Mouse (Mus musculus) liver, postnatal 0 days (tissue): ENCODE data around the gene Lgr6. TPM values are rescaled to one million over a fixed set of nuclear protein-coding genes. Genes with fewer than 3 reads are reported as not detected.

Source experiments
- ATAC-seq: fragments of 200-750 bp; cut with Nextera tagmentation; 2 replicates; pipeline ENCODE4 v1.8.0; 2017; ENCODE audit warnings: mild to moderate bottlenecking, moderate library complexity
- DNase-seq: peaks from one replicate; pipeline ENCODE4 v3.0.0-alpha.2; 2016
- H3K27ac ChIP-seq: fragments of 300-500 bp; sonication (generic); 2 replicates; pipeline ENCODE4 v1.5.1; 2014; ENCODE audit warnings: antibody characterized with exemption, moderate library complexity, mild to moderate bottlenecking, low read depth
- H3K27me3 ChIP-seq: fragments of 300-500 bp; sonication (generic); 2 replicates; pipeline ENCODE4 v1.6.1; 2014; ENCODE audit warnings: low read length, control low read depth, mixed read lengths; ENCODE audit not compliant: insufficient read depth
- H3K36me3 ChIP-seq: fragments of 300-500 bp; sonication (generic); replicated peaks from 2 replicates; pipeline ENCODE4 v1.6.1; 2014; ENCODE audit warnings: mild to moderate bottlenecking, control low read depth, low read length, moderate library complexity, mixed read lengths; ENCODE audit not compliant: insufficient read depth
- H3K4me1 ChIP-seq: fragments of 300-500 bp; sonication (generic); 2 replicates; pipeline ENCODE4 v1.6.1; 2014; ENCODE audit warnings: antibody characterized with exemption, mild to moderate bottlenecking, control low read depth; ENCODE audit not compliant: insufficient read depth
- H3K4me2 ChIP-seq: fragments of 300-500 bp; sonication (generic); 2 replicates; pipeline ENCODE4 v1.6.1; 2014; ENCODE audit warnings: low read depth, mild to moderate bottlenecking, low read length, moderate library complexity, mixed read lengths
- H3K4me3 ChIP-seq: fragments of 300-500 bp; sonication (generic); 2 replicates; pipeline ENCODE4 v1.5.1; 2014; ENCODE audit warnings: low read depth, low read length
- H3K9ac ChIP-seq: fragments of 300-500 bp; sonication (generic); replicated peaks from 2 replicates; pipeline ENCODE4 v1.6.1; 2014; ENCODE audit warnings: mild to moderate bottlenecking, moderate library complexity
- H3K9me3 ChIP-seq: fragments of 300-500 bp; sonication (generic); 2 replicates; pipeline ENCODE4 v1.6.1; 2016; ENCODE audit warnings: mild to moderate bottlenecking, control low read depth, low read length, mixed read lengths
- CTCF ChIP-seq: sonication (generic); IDR thresholded peaks from 2 replicates; pipeline ENCODE4 v1.5.1; 2016; ENCODE audit warnings: antibody characterized with exemption, low read depth
- EP300 ChIP-seq: IDR thresholded peaks from 2 replicates; pipeline ENCODE4 v1.6.1; 2016; ENCODE audit warnings: antibody characterized with exemption, low read depth, mild to moderate bottlenecking
- WGBS: fragments of 180-500 bp; shearing (Covaris S2); extraction: QIAGEN DNeasy Blood & Tissue Kit; methylation state at CpG from one replicate; pipeline ENCODE4 v1.1.7; 2014; ENCODE audit not compliant: insufficient replicate concordance; 5-methylcytosine and 5-hydroxymethylcytosine counted together
- polyA plus RNA-seq: library from polyadenylated mRNA; unstranded; fragments of >200 nt; fragmentation: Nextera tagmentation; extraction: Ambion mirVana; gene quantifications from 2 replicates; pipeline ENCODE4 v1.2.1, GENCODE M21; 2015

Gene Lgr6
- polyA plus RNA-seq, 1 experiment from 2014 or later: 0.32 TPM

DNA sequence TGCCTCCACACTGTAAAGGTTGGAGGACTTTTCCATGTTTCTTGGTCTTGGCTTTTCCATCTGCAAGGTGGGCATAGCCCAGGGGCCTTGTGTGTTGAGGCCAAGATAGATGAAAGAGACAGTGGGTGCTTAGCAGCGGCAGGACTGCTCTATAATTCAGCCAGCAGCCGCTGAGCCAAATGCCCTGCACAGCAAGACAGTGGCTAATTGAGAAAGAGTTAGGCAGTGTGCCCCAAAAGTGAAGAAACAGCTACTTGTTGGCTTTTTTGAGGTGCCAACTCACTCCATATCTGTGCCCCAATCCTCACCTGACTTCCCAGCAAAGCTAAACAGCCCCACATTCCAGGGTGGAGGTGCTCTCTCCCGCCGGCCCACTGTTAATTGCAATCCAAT, 85.3 kb downstream of the Lgr6 start:
- Histone ChIP-seq H3K4me1 (peaks cover 4% of the 10 kb centered on the region; the same call in 1 of the 2 replicates), H3K27ac (no peak overlapping the region), H3K9ac (no peak overlapping the region), H3K4me3 (no peak overlapping the region), H3K36me3 (no peaks in the 10 kb centered on the region), H3K9me3 (no peaks in the 10 kb centered on the region), H3K4me2 (no peak overlapping the region), H3K27me3 (0 out of 2 replicates have a peak, but pooled peaks cover 2% of the 10 kb centered on the region)
- TF ChIP-seq EP300 (no peak), CTCF (no peak)
- DNase-seq: no peak
- WGBS: 72% methylated on average over 4 of the region's 4 CpGs
- ATAC-seq: no peak

DNA sequence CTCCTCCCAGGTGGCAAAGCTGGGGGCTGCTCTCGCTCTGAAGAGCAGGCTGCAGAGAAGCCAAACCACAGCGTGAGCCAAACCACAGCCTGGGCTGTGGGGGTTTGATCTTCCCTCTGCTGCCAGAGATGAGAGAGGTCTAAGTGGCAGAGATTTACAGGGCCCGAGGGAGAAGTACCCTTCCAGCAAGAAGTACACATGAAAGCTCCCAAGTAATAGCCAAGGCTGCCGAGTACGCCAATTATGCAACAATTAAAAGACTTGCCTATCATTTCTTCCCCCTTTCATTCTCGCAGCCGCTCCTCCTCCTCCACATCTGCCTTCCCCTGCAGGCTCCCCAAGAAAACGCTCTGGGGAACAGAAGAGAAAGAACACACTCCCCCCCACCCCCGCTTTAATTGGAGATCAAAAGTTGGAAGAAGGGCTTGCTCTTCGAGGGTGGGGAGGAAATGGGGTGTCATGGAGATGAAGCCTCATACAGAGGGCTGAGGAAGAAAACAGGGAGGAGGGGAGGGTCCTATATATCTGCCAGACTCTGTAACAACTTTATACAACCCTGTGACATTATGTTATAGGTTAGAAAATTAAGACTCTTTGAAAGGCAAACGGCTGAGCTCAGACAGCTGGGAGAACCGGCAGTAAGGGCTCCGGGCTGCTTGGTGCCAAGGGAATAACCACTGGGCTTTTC, 85.8 kb downstream of the Lgr6 start:
- Histone ChIP-seq H3K36me3 (no peaks in the 10 kb centered on the region), H3K4me2 (no peak overlapping the region), H3K4me3 (no peak overlapping the region), H3K9ac (no peak overlapping the region), H3K4me1 (peaks cover 4% of the 10 kb centered on the region; the same call in 1 of the 2 replicates), H3K9me3 (no peaks in the 10 kb centered on the region), H3K27me3 (0 out of 2 replicates have a peak, but pooled peaks cover 6% of the 10 kb centered on the region), H3K27ac (no peak overlapping the region)
- TF ChIP-seq EP300: no peak
- TF ChIP-seq CTCF: no peak
- ATAC-seq: no peak
- WGBS: 26% methylated on average over 13 of the region's 13 CpGs
- DNase-seq: peak; percentile 23

DNA sequence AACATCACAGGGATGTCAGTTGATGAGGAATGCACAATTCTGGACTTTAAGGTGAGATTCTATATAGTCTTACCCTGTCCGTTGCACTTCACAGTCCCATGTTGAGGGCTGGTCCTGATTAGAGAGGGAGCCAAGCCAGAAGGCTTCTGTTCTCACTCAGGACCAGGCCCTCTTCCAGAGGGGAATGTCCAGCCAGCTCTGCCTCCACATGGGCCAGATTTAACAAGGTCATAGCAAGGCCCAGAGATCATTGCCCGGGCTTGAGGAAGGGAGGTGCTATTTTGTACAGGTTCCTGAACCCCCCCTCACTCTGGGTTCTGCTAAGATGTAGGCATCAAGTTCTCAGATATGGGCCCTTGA, 87.4 kb downstream of the Lgr6 start:
- TF ChIP-seq EP300 (no peak), CTCF (no peak)
- WGBS: 77% methylated on average over 2 of the region's 2 CpGs
- H3K9me3 ChIP-seq: no peaks in the 10 kb centered on the region
- peaks cover 4% of the 10 kb centered on the region; the same call in 1 of the 2 replicates for H3K4me1 ChIP-seq
- no peak overlapping the region for H3K4me3 ChIP-seq
- H3K27ac ChIP-seq: no peak overlapping the region
- H3K9ac ChIP-seq: no peak overlapping the region
- H3K4me2 ChIP-seq: no peak overlapping the region
- no peaks in the 10 kb centered on the region for H3K36me3 ChIP-seq
- H3K27me3 ChIP-seq: 0 out of 2 replicates have a peak, but pooled peaks cover 6% of the 10 kb centered on the region
- ATAC-seq: no peak
- no peak for DNase-seq

DNA sequence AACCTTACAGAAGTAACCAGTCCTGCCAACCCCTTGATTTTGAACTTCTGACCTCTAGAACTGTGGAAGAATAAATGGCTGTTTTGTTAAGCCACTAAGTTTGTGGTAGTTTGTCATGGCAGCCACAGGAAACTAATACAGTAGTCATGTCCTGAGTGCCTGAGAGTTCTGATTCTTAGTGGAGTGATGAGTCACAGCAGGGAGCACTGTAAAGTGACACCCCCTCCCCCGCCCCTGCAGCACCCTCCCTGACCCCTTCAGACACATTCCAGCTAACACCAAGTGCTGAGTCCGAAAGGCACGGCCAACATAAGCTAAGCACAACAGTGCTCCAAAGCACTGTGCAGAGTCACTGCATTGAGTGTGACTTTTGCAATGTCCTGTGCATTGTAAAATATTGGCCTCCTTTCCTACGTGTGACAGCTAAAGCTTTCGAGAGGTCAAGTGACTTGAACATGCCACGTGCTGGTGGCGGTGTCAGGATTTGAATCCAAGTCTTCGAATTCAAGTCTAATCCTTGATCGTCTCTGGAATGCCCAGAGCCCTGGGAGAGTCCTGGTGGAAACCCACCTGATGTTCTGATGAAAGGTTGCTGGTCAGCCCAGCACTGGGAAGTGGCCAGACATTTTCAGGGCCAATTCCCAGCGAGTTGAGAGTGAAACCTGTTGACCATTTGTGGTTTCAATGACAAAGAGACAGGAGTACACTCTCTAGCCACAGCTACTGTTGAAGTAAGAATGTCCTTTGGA, 88.0 kb downstream of the Lgr6 start:
- no peak overlapping the region for H3K4me3 ChIP-seq
- no peak overlapping the region for H3K4me2 ChIP-seq
- TF ChIP-seq EP300 (no peak), CTCF (no peak)
- H3K4me1 ChIP-seq: peaks cover 4% of the 10 kb centered on the region; the same call in 1 of the 2 replicates
- no peaks in the 10 kb centered on the region for H3K36me3 ChIP-seq
- WGBS: 73% methylated on average over 10 of the region's 10 CpGs
- DNase-seq (no peak), ATAC-seq (no peak)
- H3K27ac ChIP-seq: no peak overlapping the region
- H3K9me3 ChIP-seq: no peaks in the 10 kb centered on the region
- H3K27me3 ChIP-seq: 0 out of 2 replicates have a peak, but pooled peaks cover 6% of the 10 kb centered on the region
- no peak overlapping the region for H3K9ac ChIP-seq

DNA sequence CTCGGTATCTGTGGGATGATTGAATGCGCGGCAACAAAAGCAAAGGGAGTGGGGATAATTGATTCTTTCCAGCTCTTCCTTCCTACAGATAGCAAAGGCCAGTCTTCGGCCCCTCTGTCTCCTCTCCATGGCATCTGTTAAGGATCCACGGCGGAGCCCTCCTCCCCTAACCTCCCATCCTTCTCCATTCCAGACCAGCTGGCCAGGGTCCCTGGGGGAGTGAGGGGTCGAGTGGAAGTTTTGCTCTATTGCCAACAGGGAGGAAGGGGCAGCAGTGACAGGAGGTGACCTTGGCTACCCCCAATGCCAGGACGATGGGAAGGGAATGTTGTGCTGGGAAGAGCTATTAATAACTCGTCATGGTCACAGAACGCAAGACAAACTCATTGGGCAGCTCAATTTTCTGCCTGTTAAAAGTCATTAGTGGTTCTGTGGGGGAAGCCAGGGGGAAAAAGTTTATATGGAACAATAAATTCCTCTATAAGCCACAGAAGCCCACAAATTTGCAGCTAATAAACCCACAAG, 90.1 kb downstream of the Lgr6 start:
- H3K27ac ChIP-seq: no peak overlapping the region
- DNase-seq (no peak), ATAC-seq (no peak)
- no peaks in the 10 kb centered on the region for H3K4me1 ChIP-seq
- H3K9ac ChIP-seq: no peak overlapping the region
- TF ChIP-seq EP300 (no peak), CTCF (no peak)
- no peaks in the 10 kb centered on the region for H3K36me3 ChIP-seq
- 0 out of 2 replicates have a peak, but pooled peaks cover 6% of the 10 kb centered on the region for H3K27me3 ChIP-seq
- H3K4me2 ChIP-seq: no peak overlapping the region
- H3K9me3 ChIP-seq: no peaks in the 10 kb centered on the region
- 69% methylated on average over 10 of the region's 10 CpGs for WGBS
- H3K4me3 ChIP-seq: no peak overlapping the region

DNA sequence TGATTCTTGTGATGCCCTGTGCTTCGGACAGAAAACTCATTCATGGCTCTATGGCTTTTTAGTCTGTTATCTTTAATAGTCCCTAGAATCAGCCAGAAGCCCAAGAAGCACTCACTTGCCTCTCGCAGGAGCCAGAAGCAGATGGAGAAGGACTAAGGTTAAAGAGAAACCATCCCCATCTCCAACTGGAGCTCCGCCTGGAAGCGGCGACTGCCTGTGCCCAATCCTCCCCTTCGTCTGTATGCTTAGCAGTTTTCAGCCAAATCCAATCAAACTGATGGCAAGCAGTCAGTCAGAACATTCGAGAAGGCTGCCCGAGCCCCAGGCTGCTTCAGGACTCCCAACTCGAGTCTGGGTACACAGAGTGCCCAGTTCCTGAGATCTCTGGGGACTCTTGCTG, 92.6 kb downstream of the Lgr6 start:
- TF ChIP-seq CTCF (no peak), EP300 (no peak)
- Histone ChIP-seq H3K9me3 (no peaks in the 10 kb centered on the region), H3K4me1 (no peaks in the 10 kb centered on the region), H3K9ac (no peak overlapping the region), H3K4me2 (no peak overlapping the region), H3K27ac (no peak overlapping the region), H3K27me3 (0 out of 2 replicates have a peak, but pooled peaks cover 6% of the 10 kb centered on the region), H3K36me3 (no peaks in the 10 kb centered on the region), H3K4me3 (no peak overlapping the region)
- 73% methylated on average over 9 of the region's 9 CpGs for WGBS
- DNase-seq (no peak), ATAC-seq (no peak)
